Mouse (Mus musculus): ENCODE results near the gene Ccl22.

- no peak for TF ChIP-seq CEBPB (IDR thresholded peaks at IDR 0.05; ENCODE audit: insufficient read depth, poor library complexity, severe bottlenecking)
- no peak for TF ChIP-seq MYOG (IDR thresholded peaks at IDR 0.05; ENCODE audit: control insufficient read depth in 1 of 3, insufficient read depth in 1 of 3, insufficient read length in 2 of 3, low read depth in 2 of 3)
- TF ChIP-seq USF1 (IDR thresholded peaks at IDR 0.05; ENCODE audit: low read depth): no peak
- no peak for TF ChIP-seq E2F4 (IDR thresholded peaks at IDR 0.05; ENCODE audit: insufficient read depth)
- TF ChIP-seq REST (IDR thresholded peaks at IDR 0.05; ENCODE audit: insufficient read depth, insufficient read length): no peak
- TF ChIP-seq POLR2A (IDR thresholded peaks at IDR 0.05; ENCODE audit: insufficient read length, low read depth): no peak
- no peak for TF ChIP-seq TCF12 (IDR thresholded peaks at IDR 0.05; ENCODE audit: insufficient read depth, poor library complexity, severe bottlenecking)
Measured at GRCm38 (mm10) chr8:94794368-94794767, 49.0 kb downstream of the Ccl22 start.
